Mouse (Mus musculus) E14TG2a.4 (cell line): ENCODE results near the gene Tmem132d.

Source experiments
- H3K27me3 ChIP-seq: 2 replicates; pipeline ENCODE4 v1.6.1; 2014; ENCODE audit warnings: low read length, control low read depth; ENCODE audit not compliant: insufficient read depth
- H3K36me3 ChIP-seq: 2 replicates; pipeline ENCODE4 v1.6.1; 2014; ENCODE audit warnings: low read length, control low read depth; ENCODE audit not compliant: insufficient read depth
- H3K4me1 ChIP-seq: replicated peaks from 2 replicates; pipeline ENCODE4 v1.6.1; 2014; ENCODE audit warnings: low read depth, low read length, control low read depth
- H3K4me3 ChIP-seq: replicated peaks from 2 replicates; pipeline ENCODE4 v1.5.1; 2014; ENCODE audit warnings: mild to moderate bottlenecking, low read length
- H3K9me3 ChIP-seq: 2 replicates; pipeline ENCODE4 v1.6.1; 2014; ENCODE audit warnings: low read length, control low read depth
- CTCF ChIP-seq: conservative IDR thresholded peaks from 2 replicates; pipeline ENCODE4 v1.5.1; 2014; ENCODE audit warnings: low read length
- NANOG ChIP-seq: IDR thresholded peaks from 2 replicates; pipeline ENCODE4 v1.6.1; 2014; ENCODE audit warnings: borderline replicate concordance, low read length, mixed read lengths
- POU5F1 ChIP-seq: IDR thresholded peaks from 2 replicates; pipeline ENCODE4 v1.6.1; 2014; ENCODE audit warnings: low read length, borderline replicate concordance

Gene Tmem132d

GRCm38 (mm10) chr5:128424636-128425035, 8.2 kb downstream of the Tmem132d start:
- TF ChIP-seq POU5F1 = no peak
- TF ChIP-seq CTCF = no peak
- TF ChIP-seq NANOG = no peak
- H3K36me3 ChIP-seq = no peaks in the 10 kb centered on the region
- peaks cover 4% of the 10 kb centered on the region; the same call in 1 of the 2 replicates for H3K4me1 ChIP-seq
- no peak overlapping the region for H3K4me3 ChIP-seq
- 0 out of 2 replicates have a peak, but pooled peaks cover 15% of the 10 kb centered on the region for H3K27me3 ChIP-seq
- H3K9me3 ChIP-seq = peaks cover 7% of the 10 kb centered on the region

GRCm38 (mm10) chr5:128424213-128424612, 8.7 kb downstream of the Tmem132d start:
- Histone ChIP-seq H3K4me1 (peaks cover 8% of the 10 kb centered on the region), H3K9me3 (peaks cover 7% of the 10 kb centered on the region), H3K27me3 (0 out of 2 replicates have a peak, but pooled peaks cover 16% of the 10 kb centered on the region), H3K4me3 (no peak overlapping the region), H3K36me3 (no peaks in the 10 kb centered on the region)
- TF ChIP-seq POU5F1 (no peak), CTCF (no peak), NANOG (no peak)

GRCm38 (mm10) chr5:128422090-128422489, 10.8 kb downstream of the Tmem132d start:
- H3K27me3 ChIP-seq = peaks cover 16% of the 10 kb centered on the region; the same call in 1 of the 2 replicates
- peak; percentile 23; the same call in 1 of the 2 replicates for TF ChIP-seq CTCF
- TF ChIP-seq POU5F1 = no peak
- H3K4me3 ChIP-seq = no peak overlapping the region
- H3K4me1 ChIP-seq = peaks cover 23% of the 10 kb centered on the region
- no peaks in the 10 kb centered on the region for H3K36me3 ChIP-seq
- peaks cover 7% of the 10 kb centered on the region for H3K9me3 ChIP-seq

GRCm38 (mm10) chr5:128418149-128418710, 14.6 kb downstream of the Tmem132d start:
- H3K4me1 ChIP-seq = peaks cover 20% of the 10 kb centered on the region
- TF ChIP-seq POU5F1 (no peak), NANOG (no peak), CTCF (no peak)
- no peak overlapping the region for H3K4me3 ChIP-seq
- peaks cover 7% of the 10 kb centered on the region for H3K9me3 ChIP-seq
- no peaks in the 10 kb centered on the region for H3K36me3 ChIP-seq
- H3K27me3 ChIP-seq = peaks cover 9% of the 10 kb centered on the region; the same call in 1 of the 2 replicates

- no peaks in the 10 kb centered on the region for H3K9me3 ChIP-seq
- H3K36me3 ChIP-seq = no peaks in the 10 kb centered on the region
- H3K27me3 ChIP-seq = peaks cover 3% of the 10 kb centered on the region; the same call in 1 of the 2 replicates
- H3K4me3 ChIP-seq = no peak overlapping the region
- peaks cover 14% of the 10 kb centered on the region for H3K4me1 ChIP-seq
- TF ChIP-seq CTCF (no peak), NANOG (no peak), POU5F1 (no peak)
Observed at GRCm38 (mm10) chr5:128414056-128414455, 18.8 kb downstream of the Tmem132d start.

GRCm38 (mm10) chr5:128412306-128412705, 20.6 kb downstream of the Tmem132d start:
- no peak overlapping the region for H3K4me3 ChIP-seq
- H3K27me3 ChIP-seq = no peaks in the 10 kb centered on the region; the same call in 1 of the 2 replicates
- no peaks in the 10 kb centered on the region for H3K36me3 ChIP-seq
- H3K9me3 ChIP-seq = no peaks in the 10 kb centered on the region
- TF ChIP-seq POU5F1 = no peak
- no peak for TF ChIP-seq CTCF
- no peak for TF ChIP-seq NANOG
- no peaks in the 10 kb centered on the region for H3K4me1 ChIP-seq

- TF ChIP-seq CTCF (no peak), NANOG (no peak), POU5F1 (no peak)
- no peaks in the 10 kb centered on the region for H3K27me3 ChIP-seq
Observed at GRCm38 (mm10) chr5:128407546-128407945, 25.3 kb downstream of the Tmem132d start.

GRCm38 (mm10) chr5:128405071-128405470, 27.8 kb downstream of the Tmem132d start:
- Histone ChIP-seq H3K9me3 (no peaks in the 10 kb centered on the region), H3K4me3 (peak overlapping the region; percentile 52), H3K27me3 (no peaks in the 10 kb centered on the region), H3K4me1 (peaks cover 12% of the 10 kb centered on the region), H3K36me3 (no peaks in the 10 kb centered on the region)
- TF ChIP-seq CTCF (no peak), POU5F1 (no peak), NANOG (no peak)

More at GRCm38 (mm10) chr5:128407546-128407945, 25.3 kb downstream of the Tmem132d start:
- H3K9me3 ChIP-seq = no peaks in the 10 kb centered on the region
- H3K36me3 ChIP-seq = no peaks in the 10 kb centered on the region
- peaks cover 12% of the 10 kb centered on the region for H3K4me1 ChIP-seq
- no peak overlapping the region for H3K4me3 ChIP-seq

GRCm38 (mm10) chr5:128404223-128404622, 28.7 kb downstream of the Tmem132d start:
- H3K4me3 ChIP-seq = no peak overlapping the region; the same call in 1 of the 2 replicates
- no peaks in the 10 kb centered on the region for H3K9me3 ChIP-seq
- TF ChIP-seq NANOG = no peak
- peak; percentile 56 for TF ChIP-seq CTCF

More at GRCm38 (mm10) chr5:128404223-128404622, 28.7 kb downstream of the Tmem132d start:
- Histone ChIP-seq H3K27me3 (no peaks in the 10 kb centered on the region), H3K4me1 (peaks cover 12% of the 10 kb centered on the region), H3K36me3 (no peaks in the 10 kb centered on the region)
